Mouse (Mus musculus) erythroblast, embryonic 14.5 days (primary cell): ENCODE results near the gene Nab2. TPM values are rescaled to one million over a fixed set of nuclear protein-coding genes. Genes with fewer than 3 reads are reported as not detected.

Experiments used
- H3K27me3 ChIP-seq: 2 replicates; pipeline ENCODE4 v1.6.1; 2012; ENCODE audit warnings: inconsistent platforms; ENCODE audit not compliant: control insufficient read depth
- H3K36me3 ChIP-seq: 2 replicates; pipeline ENCODE4 v1.6.1; 2012; ENCODE audit warnings: mild to moderate bottlenecking, inconsistent platforms; ENCODE audit not compliant: control insufficient read depth
- H3K4me1 ChIP-seq: 2 replicates; pipeline ENCODE4 v1.6.1; 2012; ENCODE audit warnings: inconsistent platforms; ENCODE audit not compliant: control insufficient read depth
- H3K4me3 ChIP-seq: replicated peaks from 2 replicates; pipeline ENCODE3; 2012; ENCODE audit warnings: moderate library complexity, mild to moderate bottlenecking, inconsistent platforms
- H3K9me3 ChIP-seq: 2 replicates; pipeline ENCODE4 v1.6.1; 2012; ENCODE audit warnings: low read length, inconsistent platforms, mixed read lengths; ENCODE audit not compliant: control insufficient read depth
- GATA1 ChIP-seq: IDR thresholded peaks from 2 replicates; pipeline ENCODE4 v1.6.1; 2012; ENCODE audit warnings: low read length, inconsistent platforms, mixed read lengths
- TAL1 ChIP-seq: IDR thresholded peaks from 3 replicates; pipeline ENCODE4 v1.6.1; 2012; ENCODE audit warnings: low read length, inconsistent platforms, mixed read lengths
- polyA plus RNA-seq: library from polyadenylated mRNA; stranded (reverse); fragments of >175 nt; gene quantifications from 2 replicates; pipeline ENCODE4 v1.2.3, GENCODE M21; 2012

The Nab2 gene
- polyA plus RNA-seq, 1 experiment: 0.08 TPM

GRCm38 (mm10) chr10:127619119-127619721 is 49.1 kb downstream of the Nab2 start:
- peaks cover 8% of the 10 kb centered on the region for H3K4me1 ChIP-seq

GRCm38 (mm10) chr10:127618173-127618572 is 50.2 kb downstream of the Nab2 start:
- TF ChIP-seq GATA1 (no peak), TAL1 (no peak)
- H3K9me3 ChIP-seq: no peaks in the 10 kb centered on the region
- H3K4me1 ChIP-seq: peaks cover 8% of the 10 kb centered on the region
- no peak overlapping the region for H3K4me3 ChIP-seq
- H3K36me3 ChIP-seq: no peaks in the 10 kb centered on the region; the same call in 1 of the 2 replicates
- peaks cover 79% of the 10 kb centered on the region for H3K27me3 ChIP-seq

More at GRCm38 (mm10) chr10:127619119-127619721, 49.1 kb downstream of the Nab2 start:
- Histone ChIP-seq H3K4me3 (peak overlapping the region; percentile 51), H3K36me3 (no peaks in the 10 kb centered on the region; the same call in 1 of the 2 replicates), H3K9me3 (no peaks in the 10 kb centered on the region), H3K27me3 (peaks cover 78% of the 10 kb centered on the region)
- TF ChIP-seq GATA1: no peak
- no peak for TF ChIP-seq TAL1

GRCm38 (mm10) chr10:127617294-127617693 is 51.1 kb downstream of the Nab2 start:
- no peak for TF ChIP-seq TAL1
- no peak for TF ChIP-seq GATA1
- Histone ChIP-seq H3K4me1 (peaks cover 11% of the 10 kb centered on the region), H3K4me3 (no peak overlapping the region), H3K9me3 (no peaks in the 10 kb centered on the region), H3K36me3 (no peaks in the 10 kb centered on the region; the same call in 1 of the 2 replicates), H3K27me3 (peaks cover 76% of the 10 kb centered on the region)

GRCm38 (mm10) chr10:127616261-127616679 is 52.1 kb downstream of the Nab2 start:
- TF ChIP-seq TAL1 (no peak), GATA1 (no peak)
- Histone ChIP-seq H3K36me3 (no peaks in the 10 kb centered on the region; the same call in 1 of the 2 replicates), H3K27me3 (peaks cover 65% of the 10 kb centered on the region), H3K4me3 (no peak overlapping the region), H3K4me1 (peaks cover 5% of the 10 kb centered on the region), H3K9me3 (no peaks in the 10 kb centered on the region)

- TF ChIP-seq TAL1 (no peak), GATA1 (no peak)
- H3K36me3 ChIP-seq: no peaks in the 10 kb centered on the region; the same call in 1 of the 2 replicates
- H3K4me3 ChIP-seq: no peak overlapping the region
- peaks cover 60% of the 10 kb centered on the region for H3K27me3 ChIP-seq
- no peaks in the 10 kb centered on the region for H3K9me3 ChIP-seq
- peaks cover 4% of the 10 kb centered on the region for H3K4me1 ChIP-seq
These were observed 52.8 kb downstream of the Nab2 start for GRCm38 (mm10) chr10:127615591-127615990.

- H3K9me3 ChIP-seq: no peaks in the 10 kb centered on the region
- peaks cover 4% of the 10 kb centered on the region for H3K4me1 ChIP-seq
- no peak overlapping the region for H3K4me3 ChIP-seq
- TF ChIP-seq GATA1 (no peak), TAL1 (no peak)
- peaks cover 54% of the 10 kb centered on the region for H3K27me3 ChIP-seq
- H3K36me3 ChIP-seq: no peaks in the 10 kb centered on the region; the same call in 1 of the 2 replicates
These were observed 53.4 kb downstream of the Nab2 start for GRCm38 (mm10) chr10:127615034-127615374.

- H3K9me3 ChIP-seq: no peaks in the 10 kb centered on the region
- TF ChIP-seq TAL1 (no peak), GATA1 (no peak)
- H3K4me3 ChIP-seq: no peak overlapping the region
- no peaks in the 10 kb centered on the region; the same call in 1 of the 2 replicates for H3K36me3 ChIP-seq
- peaks cover 4% of the 10 kb centered on the region for H3K4me1 ChIP-seq
- H3K27me3 ChIP-seq: peaks cover 48% of the 10 kb centered on the region
These were observed 53.9 kb downstream of the Nab2 start for GRCm38 (mm10) chr10:127614236-127615033.

- Histone ChIP-seq H3K4me3 (no peak overlapping the region), H3K9me3 (no peaks in the 10 kb centered on the region), H3K4me1 (peaks cover 4% of the 10 kb centered on the region), H3K27me3 (peaks cover 26% of the 10 kb centered on the region), H3K36me3 (peaks cover 3% of the 10 kb centered on the region; the same call in 1 of the 2 replicates)
- no peak for TF ChIP-seq TAL1
- TF ChIP-seq GATA1: no peak
These were observed 56.1 kb downstream of the Nab2 start for GRCm38 (mm10) chr10:127612079-127612775.

Other genes with a start within 250 kb of the Nab2 start
- 0.04 and 0.05 TPM in 2 replicates for gene Stac3, start 166.9 kb downstream of the Nab2 start, polyA plus RNA-seq
- gene Ndufa4l2, start 153.6 kb downstream of the Nab2 start, polyA plus RNA-seq: 1.1 and 2.6 TPM in 2 replicates
- gene Shmt2, start 146.1 kb downstream of the Nab2 start, polyA plus RNA-seq: 27.8 and 31.8 TPM in 2 replicates
- gene Nxph4, start 134.0 kb downstream of the Nab2 start, polyA plus RNA-seq: not detected in 2 replicates
- gene Lrp1, start 47.4 kb downstream of the Nab2 start, polyA plus RNA-seq: 2.1 and 2.3 TPM in 2 replicates
- gene Stat6, start 25.6 kb downstream of the Nab2 start, polyA plus RNA-seq: 1.2 and 2.1 TPM in 2 replicates
- 0.04 and 0.14 TPM in 2 replicates for gene Nemp1, start 1.7 kb downstream of the Nab2 start, polyA plus RNA-seq
- 0.02 TPM in 1 of 2 replicates, not detected in the other for gene Myo1a, start 36.6 kb upstream of the Nab2 start, polyA plus RNA-seq
- gene Tac2, start 55.9 kb upstream of the Nab2 start, polyA plus RNA-seq: 7.2 and 9.6 TPM in 2 replicates
- gene Zbtb39, start 71.0 kb upstream of the Nab2 start, polyA plus RNA-seq: 0.02 and 0.03 TPM in 2 replicates
- gene Gpr182, start 83.2 kb upstream of the Nab2 start, polyA plus RNA-seq: 0.12 and 0.19 TPM in 2 replicates
- gene Rdh1, start 91.2 kb upstream of the Nab2 start, polyA plus RNA-seq: not detected in 2 replicates
- gene Rdh16f1, start 91.2 kb upstream of the Nab2 start, polyA plus RNA-seq: not detected in 2 replicates
- gene Rdh9, start 107.8 kb upstream of the Nab2 start, polyA plus RNA-seq: not detected in 2 replicates
- not detected in 2 replicates for gene Rdh16, start 132.6 kb upstream of the Nab2 start, polyA plus RNA-seq
- gene Rdh19, start 181.4 kb upstream of the Nab2 start, polyA plus RNA-seq: not detected in 2 replicates
- not detected in 2 replicates for gene Rdh16f2, start 197.9 kb upstream of the Nab2 start, polyA plus RNA-seq
- not detected in 2 replicates for gene Rdh7, start 220.2 kb upstream of the Nab2 start, polyA plus RNA-seq
- not detected in 2 replicates for gene Sdr9c7, start 229.9 kb upstream of the Nab2 start, polyA plus RNA-seq